Mouse (Mus musculus): ENCODE measurements around the gene Mmp11.

GRCm38 (mm10) chr10:75939481-75940234, 3.4 kb upstream of the Mmp11 start:
- TF ChIP-seq CTCF (IDR thresholded peaks at IDR 0.05; ENCODE audit: low read depth) (no peak), EP300 (IDR thresholded peaks at IDR 0.05; ENCODE audit: low read depth) (no peak)

Measured in heart, postnatal 0 days (tissue).